Mouse (Mus musculus): ENCODE data around the gene St8sia2. TPM values are rescaled to one million over a fixed set of nuclear protein-coding genes. Genes with fewer than 3 reads are reported as not detected.

St8sia2 gene
- 0.04 and 0.07 TPM in 2 replicates for polyA plus RNA-seq (2015; fragmentation: Nextera tagmentation; extraction: Ambion mirVana)

DNA sequence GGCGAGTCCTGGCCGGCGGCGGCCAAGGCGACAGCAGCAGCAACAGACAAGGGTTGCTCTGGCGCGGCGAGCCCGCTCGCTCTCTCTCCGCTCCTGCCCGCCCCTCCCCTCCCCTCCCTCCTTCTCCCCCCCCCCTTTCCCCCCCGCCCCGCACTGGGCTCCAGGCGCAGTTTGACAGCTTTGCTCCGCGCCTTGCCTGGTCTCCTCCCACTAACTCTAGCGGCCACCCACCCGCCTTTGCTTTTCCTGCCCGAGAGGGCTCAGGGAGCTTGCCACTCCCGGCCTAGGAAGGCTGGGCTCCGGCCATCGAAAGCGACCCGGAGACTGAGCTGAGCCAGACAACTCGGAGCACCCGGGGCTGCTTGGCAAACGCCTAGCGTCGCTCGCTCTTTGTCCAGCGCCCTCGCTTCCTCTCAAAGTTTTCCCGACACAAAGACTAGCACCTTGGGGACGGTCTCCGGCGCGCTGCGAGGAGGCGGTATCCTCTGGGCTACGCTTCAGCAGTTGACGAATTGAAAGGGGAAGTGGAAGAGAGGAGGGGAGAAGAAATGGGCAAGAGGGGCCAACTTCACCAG, at the start of gene St8sia2:
Gene St8sia2 (minus strand): TSS at position 90 of the 575 bp plus-strand sequence.
- Histone ChIP-seq H3K27me3 (ENCODE audit: control insufficient read depth, insufficient read depth, low read depth, low read length) (peaks cover 43% of the 10 kb centered on the region), H3K4me2 (ENCODE audit: low read depth, low read length) (peak within 1 kb of the TSS; percentile 54), H3K4me1 (ENCODE audit: control insufficient read depth, low read depth, low read length) (no peaks in the 10 kb centered on the region), H3K9ac (ENCODE audit: low read depth, low read length) (no peak within 1 kb of the TSS), H3K9me3 (replicated peaks; ENCODE audit: control insufficient read depth, low read length) (no peaks in the 10 kb centered on the region), H3K4me3 (ENCODE audit: low read depth, low read length) (peak within 1 kb of the TSS; percentile 35), H3K36me3 (ENCODE audit: control insufficient read depth, insufficient read depth) (no peaks in the 10 kb centered on the region), H3K27ac (ENCODE audit: low read length) (no peak within 1 kb of the TSS)
- peak; percentile 19; the same call in 1 of the 2 replicates for ATAC-seq (ENCODE audit: low read depth)
- under 1% methylated on average over 32 of the region's 42 CpGs for WGBS (ENCODE audit: insufficient replicate concordance)

- Histone ChIP-seq H3K27ac (ENCODE audit: low read length) (no peak overlapping the region), H3K27me3 (ENCODE audit: control insufficient read depth, insufficient read depth, low read depth, low read length) (no peaks in the 10 kb centered on the region), H3K9me3 (replicated peaks; ENCODE audit: control insufficient read depth, low read length) (no peaks in the 10 kb centered on the region), H3K4me1 (ENCODE audit: control insufficient read depth, low read depth, low read length) (no peaks in the 10 kb centered on the region), H3K36me3 (ENCODE audit: control insufficient read depth, insufficient read depth) (no peaks in the 10 kb centered on the region), H3K4me2 (ENCODE audit: low read depth, low read length) (no peak overlapping the region), H3K9ac (ENCODE audit: low read depth, low read length) (no peak overlapping the region), H3K4me3 (ENCODE audit: low read depth, low read length) (no peak overlapping the region)
- WGBS (ENCODE audit: insufficient replicate concordance), result 60% methylated on average over 6 of the region's 6 CpGs
- no peak for ATAC-seq (ENCODE audit: low read depth)
Observed at GRCm38 (mm10) chr7:74061076-74061475, 47.6 kb upstream of the St8sia2 start.

DNA sequence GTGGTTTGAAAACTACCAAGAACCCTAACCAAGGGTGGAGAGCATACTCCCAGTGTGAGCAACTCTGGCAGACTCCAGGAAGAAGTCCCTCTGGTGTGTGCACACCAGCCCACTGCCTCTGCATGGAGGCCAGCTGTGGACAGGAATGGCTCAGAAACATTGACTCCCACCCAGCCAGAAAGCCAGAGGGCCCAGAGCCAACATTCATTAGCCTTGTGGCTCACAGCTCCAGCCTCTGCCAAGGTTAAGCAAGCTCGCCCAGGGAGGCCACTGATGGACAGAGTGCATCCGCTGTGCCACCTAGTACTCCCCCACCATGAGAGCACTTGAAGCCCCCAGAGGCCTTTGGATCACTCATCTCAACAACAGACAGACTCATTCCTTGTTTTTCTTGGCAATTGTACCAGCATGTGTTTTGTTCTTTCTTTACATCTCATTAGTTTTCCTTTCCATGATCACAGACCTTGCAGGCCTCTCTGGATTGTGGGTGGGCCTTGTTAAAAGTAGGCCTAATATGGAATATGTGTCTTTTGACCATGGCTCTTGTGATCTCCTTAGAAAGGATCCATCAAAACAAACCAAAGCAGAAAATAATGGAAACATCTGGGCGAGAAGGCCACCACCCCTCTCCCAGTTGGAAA, 46.9 kb upstream of the St8sia2 start:
- Histone ChIP-seq H3K9ac (ENCODE audit: low read depth, low read length) (no peak overlapping the region), H3K4me1 (ENCODE audit: control insufficient read depth, low read depth, low read length) (no peaks in the 10 kb centered on the region), H3K27me3 (ENCODE audit: control insufficient read depth, insufficient read depth, low read depth, low read length) (no peaks in the 10 kb centered on the region), H3K4me2 (ENCODE audit: low read depth, low read length) (no peak overlapping the region), H3K36me3 (ENCODE audit: control insufficient read depth, insufficient read depth) (no peaks in the 10 kb centered on the region), H3K9me3 (replicated peaks; ENCODE audit: control insufficient read depth, low read length) (no peaks in the 10 kb centered on the region), H3K4me3 (ENCODE audit: low read depth, low read length) (no peak overlapping the region), H3K27ac (ENCODE audit: low read length) (no peak overlapping the region)
- 55% methylated on average over 3 of the region's 3 CpGs for WGBS (ENCODE audit: insufficient replicate concordance)
- no peak for ATAC-seq (ENCODE audit: low read depth)

- H3K9ac ChIP-seq (ENCODE audit: low read depth, low read length), result no peak overlapping the region
- H3K4me3 ChIP-seq (ENCODE audit: low read depth, low read length), result no peak overlapping the region
- H3K9me3 ChIP-seq (replicated peaks; ENCODE audit: control insufficient read depth, low read length), result no peaks in the 10 kb centered on the region
- no peaks in the 10 kb centered on the region for H3K27me3 ChIP-seq (ENCODE audit: control insufficient read depth, insufficient read depth, low read depth, low read length)
- H3K4me2 ChIP-seq (ENCODE audit: low read depth, low read length), result no peak overlapping the region
- no peak for ATAC-seq (ENCODE audit: low read depth)
- H3K36me3 ChIP-seq (ENCODE audit: control insufficient read depth, insufficient read depth), result no peaks in the 10 kb centered on the region
- no peaks in the 10 kb centered on the region for H3K4me1 ChIP-seq (ENCODE audit: control insufficient read depth, low read depth, low read length)
- H3K27ac ChIP-seq (ENCODE audit: low read length), result no peak overlapping the region
- 49% methylated on average over 3 of the region's 3 CpGs for WGBS (ENCODE audit: insufficient replicate concordance)
Observed at GRCm38 (mm10) chr7:74059684-74060083, 46.2 kb upstream of the St8sia2 start.

GRCm38 (mm10) chr7:74055753-74056152, 42.3 kb upstream of the St8sia2 start:
- no peak overlapping the region for H3K4me2 ChIP-seq (ENCODE audit: low read depth, low read length)
- no peaks in the 10 kb centered on the region for H3K4me1 ChIP-seq (ENCODE audit: control insufficient read depth, low read depth, low read length)
- WGBS (ENCODE audit: insufficient replicate concordance), result 58% methylated on average over 3 of the region's 3 CpGs
- H3K27me3 ChIP-seq (ENCODE audit: control insufficient read depth, insufficient read depth, low read depth, low read length), result no peaks in the 10 kb centered on the region
- no peak for ATAC-seq (ENCODE audit: low read depth)
- no peak overlapping the region for H3K27ac ChIP-seq (ENCODE audit: low read length)
- no peaks in the 10 kb centered on the region for H3K9me3 ChIP-seq (replicated peaks; ENCODE audit: control insufficient read depth, low read length)
- no peak overlapping the region for H3K4me3 ChIP-seq (ENCODE audit: low read depth, low read length)
- H3K9ac ChIP-seq (ENCODE audit: low read depth, low read length), result no peak overlapping the region
- H3K36me3 ChIP-seq (ENCODE audit: control insufficient read depth, insufficient read depth), result no peaks in the 10 kb centered on the region

DNA sequence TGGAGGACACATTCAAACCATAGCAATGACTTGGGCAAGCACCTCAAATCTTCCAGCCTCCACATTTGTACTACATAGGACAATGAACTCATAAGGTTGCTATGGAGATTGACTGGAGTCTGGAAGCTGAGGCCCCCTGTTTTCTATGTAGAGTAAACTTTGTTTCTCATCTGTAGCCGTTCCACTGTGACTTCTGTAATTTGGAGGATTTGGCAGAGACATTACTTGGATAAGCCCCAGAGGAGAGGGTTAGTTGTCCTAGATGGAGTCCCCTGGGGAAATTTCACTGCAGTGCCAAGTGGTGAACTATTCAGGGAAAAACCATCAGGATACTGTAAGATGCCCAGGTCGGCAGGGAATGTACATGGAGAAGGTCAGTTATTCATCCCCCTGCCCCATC, 34.1 kb upstream of the St8sia2 start:
- H3K9me3 ChIP-seq (replicated peaks; ENCODE audit: control insufficient read depth, low read length), result no peaks in the 10 kb centered on the region
- H3K4me2 ChIP-seq (ENCODE audit: low read depth, low read length), result no peak overlapping the region
- H3K27ac ChIP-seq (ENCODE audit: low read length), result no peak overlapping the region
- no peak overlapping the region for H3K4me3 ChIP-seq (ENCODE audit: low read depth, low read length)
- H3K9ac ChIP-seq (ENCODE audit: low read depth, low read length), result no peak overlapping the region
- ATAC-seq (ENCODE audit: low read depth), result no peak
- 61% methylated on average over 2 of the region's 2 CpGs for WGBS (ENCODE audit: insufficient replicate concordance)
- H3K36me3 ChIP-seq (ENCODE audit: control insufficient read depth, insufficient read depth), result no peaks in the 10 kb centered on the region
- H3K4me1 ChIP-seq (ENCODE audit: control insufficient read depth, low read depth, low read length), result no peaks in the 10 kb centered on the region
- no peaks in the 10 kb centered on the region for H3K27me3 ChIP-seq (ENCODE audit: control insufficient read depth, insufficient read depth, low read depth, low read length)

DNA sequence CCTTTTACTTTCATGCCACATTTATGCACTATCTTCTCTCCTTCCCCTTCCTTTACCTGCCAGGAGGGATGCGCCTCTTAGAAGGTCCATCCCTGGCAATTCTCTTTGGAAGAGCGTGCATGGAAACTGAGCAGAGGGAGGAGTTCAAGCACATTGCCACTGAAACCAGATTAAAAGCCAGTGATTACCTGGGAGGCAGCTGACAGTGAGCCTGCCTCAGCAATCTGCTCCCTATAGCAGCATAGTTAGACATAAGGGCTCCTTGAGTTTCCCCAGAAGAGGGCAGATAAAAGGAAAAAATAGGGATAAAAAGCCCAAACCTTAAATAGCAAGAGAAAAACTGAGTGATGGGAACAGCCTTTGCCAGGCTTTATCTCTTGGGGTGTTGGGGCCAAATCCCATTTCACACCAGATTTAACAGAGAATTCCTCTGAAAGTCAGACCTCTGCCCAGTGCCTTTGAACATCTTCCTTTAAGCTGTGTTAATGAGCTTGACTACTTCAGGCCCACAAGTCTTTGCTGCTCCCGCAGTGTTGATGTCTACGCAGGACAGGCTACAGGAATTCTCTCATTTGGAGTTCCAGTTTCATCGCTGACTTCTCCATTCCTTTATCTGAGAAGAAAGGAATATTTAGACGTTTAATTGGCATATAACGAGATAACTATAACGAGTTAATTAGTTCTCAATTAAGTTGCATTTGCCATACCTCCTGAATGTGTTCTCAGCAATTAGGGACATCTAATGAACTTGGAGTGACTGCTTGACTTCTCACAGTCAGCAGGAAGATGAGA, 31.9 kb upstream of the St8sia2 start:
- Histone ChIP-seq H3K36me3 (ENCODE audit: control insufficient read depth, insufficient read depth) (no peaks in the 10 kb centered on the region), H3K27ac (ENCODE audit: low read length) (no peak overlapping the region), H3K4me1 (ENCODE audit: control insufficient read depth, low read depth, low read length) (no peaks in the 10 kb centered on the region), H3K9me3 (replicated peaks; ENCODE audit: control insufficient read depth, low read length) (no peaks in the 10 kb centered on the region), H3K9ac (ENCODE audit: low read depth, low read length) (no peak overlapping the region), H3K4me3 (ENCODE audit: low read depth, low read length) (no peak overlapping the region), H3K4me2 (ENCODE audit: low read depth, low read length) (no peak overlapping the region), H3K27me3 (ENCODE audit: control insufficient read depth, insufficient read depth, low read depth, low read length) (no peaks in the 10 kb centered on the region)
- ATAC-seq (ENCODE audit: low read depth), result no peak
- whole genome bisulfite sequencing (ENCODE audit: insufficient replicate concordance), result 64% methylated on average over 8 of the region's 8 CpGs

GRCm38 (mm10) chr7:74043562-74044138, 30.2 kb upstream of the St8sia2 start:
- H3K27me3 ChIP-seq (ENCODE audit: control insufficient read depth, insufficient read depth, low read depth, low read length), result no peaks in the 10 kb centered on the region
- no peak overlapping the region for H3K4me2 ChIP-seq (ENCODE audit: low read depth, low read length)
- H3K4me1 ChIP-seq (ENCODE audit: control insufficient read depth, low read depth, low read length), result no peaks in the 10 kb centered on the region
- no peak overlapping the region for H3K9ac ChIP-seq (ENCODE audit: low read depth, low read length)
- H3K27ac ChIP-seq (ENCODE audit: low read length), result no peak overlapping the region
- no peak for ATAC-seq (ENCODE audit: low read depth)
- no peak overlapping the region for H3K4me3 ChIP-seq (ENCODE audit: low read depth, low read length)
- WGBS (ENCODE audit: insufficient replicate concordance), result 62% methylated on average over 13 of the region's 13 CpGs
- no peaks in the 10 kb centered on the region for H3K36me3 ChIP-seq (ENCODE audit: control insufficient read depth, insufficient read depth)
- no peaks in the 10 kb centered on the region for H3K9me3 ChIP-seq (replicated peaks; ENCODE audit: control insufficient read depth, low read length)

- 16% methylated on average over 5 of the region's 5 CpGs for WGBS (ENCODE audit: insufficient replicate concordance)
- H3K27me3 ChIP-seq (ENCODE audit: control insufficient read depth, insufficient read depth, low read depth, low read length), result no peaks in the 10 kb centered on the region
- no peak overlapping the region for H3K4me2 ChIP-seq (ENCODE audit: low read depth, low read length)
- H3K4me3 ChIP-seq (ENCODE audit: low read depth, low read length), result no peak overlapping the region
- H3K4me1 ChIP-seq (ENCODE audit: control insufficient read depth, low read depth, low read length), result no peaks in the 10 kb centered on the region
- H3K9ac ChIP-seq (ENCODE audit: low read depth, low read length), result no peak overlapping the region
- H3K36me3 ChIP-seq (ENCODE audit: control insufficient read depth, insufficient read depth), result no peaks in the 10 kb centered on the region
- H3K27ac ChIP-seq (ENCODE audit: low read length), result no peak overlapping the region
- no peak for ATAC-seq (ENCODE audit: low read depth)
- H3K9me3 ChIP-seq (replicated peaks; ENCODE audit: control insufficient read depth, low read length), result no peaks in the 10 kb centered on the region
Observed at GRCm38 (mm10) chr7:74025007-74025406, 11.5 kb upstream of the St8sia2 start.
